Mouse (Mus musculus): ENCODE data around the gene Raph1. TPM values are rescaled to one million over a fixed set of nuclear protein-coding genes. Genes with fewer than 3 reads are reported as not detected.

The Raph1 gene
- total and polyA plus RNA-seq, 2 experiments from 2014 or later = 15.6 to 40.3 TPM

DNA sequence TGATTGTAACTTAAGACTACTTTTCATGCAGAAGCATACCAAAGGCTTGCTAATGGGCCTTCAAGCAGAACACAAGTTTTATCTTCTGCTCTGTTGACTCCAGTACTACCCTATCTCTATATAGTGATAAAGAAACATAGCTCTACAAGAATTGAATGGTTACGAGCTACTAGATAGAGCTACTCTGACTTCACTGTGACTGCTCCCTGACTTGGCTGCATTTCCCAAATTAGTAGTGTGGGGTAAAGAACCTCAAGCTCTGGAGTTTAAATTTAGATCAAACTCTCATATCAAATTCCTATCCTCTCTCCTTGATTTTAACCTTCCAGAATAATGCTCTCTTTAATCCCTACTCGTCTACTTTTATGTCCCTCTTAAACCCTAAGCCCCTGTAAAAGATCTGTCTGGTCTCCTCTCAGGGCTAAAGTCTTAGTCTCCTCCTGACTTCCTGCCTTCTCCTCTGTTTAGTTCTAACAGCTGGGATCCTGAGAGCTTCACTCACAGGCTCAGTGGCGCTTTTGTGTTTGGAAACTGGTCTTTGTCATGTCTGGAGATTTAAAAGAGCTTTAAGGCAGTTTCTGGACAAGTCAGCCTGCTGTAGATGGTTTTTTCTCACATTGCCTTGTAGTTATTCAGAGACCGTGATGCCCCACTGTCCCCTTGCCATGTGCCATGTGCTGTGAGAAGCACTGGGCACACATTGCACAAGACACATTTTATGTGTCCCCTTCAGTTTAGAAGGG is 22.2 kb upstream of the Raph1 start:
- no peak for TF ChIP-seq CTCF (IDR thresholded peaks at IDR 0.05)
- 49% methylated on average over 4 of the region's 4 CpGs for WGBS

DNA sequence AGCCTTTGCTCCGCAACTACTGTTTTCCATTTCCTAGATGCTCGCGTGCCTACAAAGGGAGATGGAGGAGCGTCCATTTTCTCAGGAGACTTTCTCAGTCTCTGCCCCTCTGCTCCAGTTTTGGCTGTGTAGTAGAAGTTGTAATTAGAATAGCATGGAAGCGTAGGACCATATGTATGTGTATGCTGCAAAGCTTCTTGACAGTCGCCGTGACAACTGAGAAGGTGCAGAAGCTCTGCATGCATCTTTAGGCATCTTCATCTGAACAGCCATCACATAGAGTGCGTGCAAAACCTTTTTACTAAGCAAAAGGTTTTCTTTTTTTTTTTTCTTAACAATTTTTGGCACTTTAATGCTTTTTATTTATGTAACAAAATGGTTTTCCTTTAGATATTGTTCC is 14.1 kb upstream of the Raph1 start:
- Histone ChIP-seq H3K4me1 (ENCODE audit: insufficient read depth, low read length) (no peaks in the 10 kb centered on the region), H3K9ac (replicated peaks; ENCODE audit: low read length, poor library complexity, severe bottlenecking) (no peak overlapping the region), H3K4me2 (ENCODE audit: low read depth, low read length, poor library complexity, severe bottlenecking) (no peak overlapping the region), H3K4me3 (ENCODE audit: low read depth, low read length) (no peak overlapping the region), H3K36me3 (ENCODE audit: insufficient read depth, low read length) (no peaks in the 10 kb centered on the region), H3K9me3 (ENCODE audit: low read length) (no peaks in the 10 kb centered on the region), H3K27me3 (ENCODE audit: insufficient read depth, low read length) (no peaks in the 10 kb centered on the region), H3K27ac (ENCODE audit: low read depth, low read length) (no peak overlapping the region)
- ATAC-seq (ENCODE audit: low FRiP score) (no peak), DNase-seq (ENCODE audit: low spot score) (no peak)
- WGBS = 83% methylated on average over 8 of the region's 8 CpGs
- no peak for TF ChIP-seq CTCF (IDR thresholded peaks at IDR 0.05)

More for the DNA sequence above, 22.2 kb upstream of the Raph1 start:
- DNase-seq (ENCODE audit: low spot score) (no peak), ATAC-seq (ENCODE audit: low FRiP score) (no peak)
- no peak overlapping the region for H3K4me2 ChIP-seq (ENCODE audit: low read depth, low read length, poor library complexity, severe bottlenecking)
- no peaks in the 10 kb centered on the region for H3K4me1 ChIP-seq (ENCODE audit: insufficient read depth, low read length)
- no peak overlapping the region for H3K9ac ChIP-seq (replicated peaks; ENCODE audit: low read length, poor library complexity, severe bottlenecking)
- H3K9me3 ChIP-seq (ENCODE audit: low read length) = no peaks in the 10 kb centered on the region
- H3K36me3 ChIP-seq (ENCODE audit: insufficient read depth, low read length) = no peaks in the 10 kb centered on the region
- H3K4me3 ChIP-seq (ENCODE audit: low read depth, low read length) = no peak overlapping the region
- H3K27ac ChIP-seq (ENCODE audit: low read depth, low read length) = no peak overlapping the region
- no peaks in the 10 kb centered on the region for H3K27me3 ChIP-seq (ENCODE audit: insufficient read depth, low read length)

DNA sequence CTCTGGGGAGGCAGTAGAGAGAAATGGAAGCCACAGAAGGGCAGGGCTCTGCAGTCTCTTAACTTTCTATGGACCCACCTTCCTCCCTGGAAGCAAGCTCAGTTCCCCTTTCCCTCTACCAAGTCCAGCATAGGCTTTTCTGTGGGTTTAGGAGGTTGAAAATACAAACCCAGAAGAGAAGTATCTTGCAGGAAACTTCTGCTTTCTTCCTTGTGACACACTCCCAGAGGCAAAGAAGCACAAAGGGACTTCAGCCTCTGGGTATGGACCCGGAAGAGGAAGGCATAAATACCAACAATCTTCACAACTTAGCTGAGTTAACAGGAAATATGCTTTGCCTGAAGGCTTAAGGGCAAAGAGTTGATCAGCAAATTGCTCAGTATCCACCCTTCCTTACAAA is 13.0 kb upstream of the Raph1 start:
- 70% methylated on average over 1 of the region's 1 CpGs for WGBS
- Histone ChIP-seq H3K4me1 (ENCODE audit: insufficient read depth, low read length) (no peaks in the 10 kb centered on the region), H3K4me3 (ENCODE audit: low read depth, low read length) (no peak overlapping the region), H3K9ac (replicated peaks; ENCODE audit: low read length, poor library complexity, severe bottlenecking) (no peak overlapping the region), H3K36me3 (ENCODE audit: insufficient read depth, low read length) (no peaks in the 10 kb centered on the region), H3K27me3 (ENCODE audit: insufficient read depth, low read length) (no peaks in the 10 kb centered on the region), H3K4me2 (ENCODE audit: low read depth, low read length, poor library complexity, severe bottlenecking) (no peak overlapping the region), H3K27ac (ENCODE audit: low read depth, low read length) (no peak overlapping the region), H3K9me3 (ENCODE audit: low read length) (no peaks in the 10 kb centered on the region)
- ATAC-seq (ENCODE audit: low FRiP score) (no peak), DNase-seq (ENCODE audit: low spot score) (no peak)
- no peak for TF ChIP-seq CTCF (IDR thresholded peaks at IDR 0.05)

DNA sequence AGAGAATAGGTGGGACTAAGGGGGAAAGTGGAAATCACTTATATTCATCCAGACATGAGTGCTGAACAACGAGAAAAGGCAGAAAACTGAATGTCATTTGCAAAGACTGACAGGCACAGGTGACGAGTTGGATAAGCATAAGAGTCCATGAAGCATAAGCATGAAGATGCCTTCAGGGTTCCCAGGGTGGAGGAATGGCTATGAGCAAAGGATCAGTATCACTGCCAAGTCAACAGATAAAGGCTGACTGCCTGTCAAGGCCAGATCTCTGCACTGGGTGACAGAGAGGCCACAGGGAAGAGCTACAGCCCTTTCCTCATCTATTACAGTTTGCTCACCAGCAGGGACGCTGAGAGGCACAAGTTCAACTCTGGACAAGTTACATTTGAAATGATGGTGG is 5.8 kb upstream of the Raph1 start:
- H3K27me3 ChIP-seq (ENCODE audit: insufficient read depth, low read length) = no peaks in the 10 kb centered on the region
- no peak for TF ChIP-seq CTCF (IDR thresholded peaks at IDR 0.05)
- no peak overlapping the region for H3K9ac ChIP-seq (replicated peaks; ENCODE audit: low read length, poor library complexity, severe bottlenecking)
- no peaks in the 10 kb centered on the region for H3K36me3 ChIP-seq (ENCODE audit: insufficient read depth, low read length)
- ATAC-seq (ENCODE audit: low FRiP score) (no peak), DNase-seq (ENCODE audit: low spot score) (no peak)
- WGBS = 71% methylated on average over 3 of the region's 3 CpGs
- H3K4me1 ChIP-seq (ENCODE audit: insufficient read depth, low read length) = no peaks in the 10 kb centered on the region
- H3K9me3 ChIP-seq (ENCODE audit: low read length) = no peaks in the 10 kb centered on the region
- no peak overlapping the region for H3K4me2 ChIP-seq (ENCODE audit: low read depth, low read length, poor library complexity, severe bottlenecking)
- H3K4me3 ChIP-seq (ENCODE audit: low read depth, low read length) = no peak overlapping the region
- no peak overlapping the region for H3K27ac ChIP-seq (ENCODE audit: low read depth, low read length)

DNA sequence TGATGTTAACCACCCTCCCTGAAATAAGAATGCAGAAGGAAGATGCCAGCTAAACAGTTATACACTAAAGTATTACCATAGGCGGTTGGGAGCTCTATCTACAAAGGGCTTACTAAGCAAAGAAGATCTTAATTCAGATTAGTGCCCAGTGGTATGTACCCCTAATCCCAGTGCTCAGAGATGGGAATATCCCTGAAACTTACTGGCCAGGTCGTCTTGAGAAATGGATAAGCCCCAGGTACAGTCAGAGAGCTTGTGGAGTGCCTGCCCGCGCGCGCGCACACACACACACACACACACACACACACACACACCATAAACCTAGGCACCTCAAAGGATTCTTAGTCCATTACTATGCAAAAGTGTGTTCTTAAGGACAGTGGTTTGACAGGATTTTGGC is 2.8 kb upstream of the Raph1 start:
- Histone ChIP-seq H3K4me1 (ENCODE audit: insufficient read depth, low read length) (no peaks in the 10 kb centered on the region), H3K4me3 (ENCODE audit: low read depth, low read length) (no peak overlapping the region), H3K27me3 (ENCODE audit: insufficient read depth, low read length) (no peaks in the 10 kb centered on the region), H3K4me2 (ENCODE audit: low read depth, low read length, poor library complexity, severe bottlenecking) (no peak overlapping the region), H3K36me3 (ENCODE audit: insufficient read depth, low read length) (no peaks in the 10 kb centered on the region), H3K9ac (replicated peaks; ENCODE audit: low read length, poor library complexity, severe bottlenecking) (no peak overlapping the region), H3K9me3 (ENCODE audit: low read length) (no peaks in the 10 kb centered on the region), H3K27ac (ENCODE audit: low read depth, low read length) (no peak overlapping the region)
- no peak for DNase-seq (ENCODE audit: low spot score)
- 88% methylated on average over 7 of the region's 7 CpGs for WGBS
- no peak for TF ChIP-seq CTCF (IDR thresholded peaks at IDR 0.05)
- ATAC-seq (ENCODE audit: low FRiP score) = no peak

DNA sequence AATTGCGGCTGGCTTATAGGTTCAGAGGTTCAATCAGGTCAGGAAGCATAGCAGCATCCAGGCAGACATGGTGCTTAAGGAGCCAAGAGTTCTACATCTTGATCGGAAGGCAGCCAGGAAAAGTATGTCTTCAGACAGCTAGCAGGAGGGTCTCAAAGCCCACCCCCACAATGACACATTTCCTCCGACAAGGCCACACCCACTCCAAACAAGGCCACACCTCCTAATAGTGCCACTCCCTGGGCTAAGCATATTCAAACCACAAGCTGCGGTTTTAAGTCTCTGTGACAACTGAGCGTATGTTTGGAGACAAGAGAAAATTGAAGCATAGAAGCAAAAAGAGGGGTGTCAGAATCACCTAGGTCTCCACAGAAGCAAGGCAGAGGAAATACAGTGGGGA is 2.3 kb upstream of the Raph1 start:
- H3K9ac ChIP-seq (replicated peaks; ENCODE audit: low read length, poor library complexity, severe bottlenecking) = no peak overlapping the region
- no peak overlapping the region for H3K27ac ChIP-seq (ENCODE audit: low read depth, low read length)
- ATAC-seq (ENCODE audit: low FRiP score) (no peak), DNase-seq (ENCODE audit: low spot score) (no peak)
- no peak overlapping the region for H3K4me3 ChIP-seq (ENCODE audit: low read depth, low read length)
- H3K4me1 ChIP-seq (ENCODE audit: insufficient read depth, low read length) = no peaks in the 10 kb centered on the region
- no peaks in the 10 kb centered on the region for H3K27me3 ChIP-seq (ENCODE audit: insufficient read depth, low read length)
- no peak for TF ChIP-seq CTCF (IDR thresholded peaks at IDR 0.05)
- no peaks in the 10 kb centered on the region for H3K9me3 ChIP-seq (ENCODE audit: low read length)
- WGBS = 61% methylated on average over 5 of the region's 5 CpGs
- H3K36me3 ChIP-seq (ENCODE audit: insufficient read depth, low read length) = no peaks in the 10 kb centered on the region
- H3K4me2 ChIP-seq (ENCODE audit: low read depth, low read length, poor library complexity, severe bottlenecking) = no peak overlapping the region
